Mouse (Mus musculus): ENCODE measurements at regions not wholly inside any gene's neighbourhood (a gene's known extent, or its start where the extent isn't known, plus 50 kb on each side); places are given as distances from the start of the nearest gene placed in this dataset.
A peak's percentile ranks its signal among the peaks of the same experiment; 100 is the strongest.
"Not testable (repeated sequence)": the region's sequence is repeated elsewhere in the genome, so short reads cannot be mapped to it uniquely, and the experiment has no call there.

- Histone ChIP-seq H3K27ac (no peak overlapping the region), H3K27me3 (replicated peaks) (no peaks in the 10 kb centered on the region), H3K4me1 (peaks cover 24% of the 10 kb centered on the region), H3K4me3 (no peak overlapping the region), H3K36me3 (no peaks in the 10 kb centered on the region), H3K9ac (no peak overlapping the region), H3K9me3 (replicated peaks) (no peaks in the 10 kb centered on the region), H3K4me2 (no peak overlapping the region)
- 75% methylated on average over 6 of the region's 6 CpGs for WGBS (ENCODE audit: insufficient replicate concordance)
- no peak for ATAC-seq
These were observed 50.7 kb upstream of the Rabgap1l start for GRCm38 (mm10) chr1:160843671-160844070.

GRCm38 (mm10) chr1:160844709-160845108 lies 51.7 kb upstream of the Rabgap1l start:
- 41% methylated on average over 4 of the region's 4 CpGs for WGBS (ENCODE audit: insufficient replicate concordance)
- H3K9me3 ChIP-seq (replicated peaks); H3K4me3 ChIP-seq; H3K36me3 ChIP-seq; H3K9ac ChIP-seq; H3K27me3 ChIP-seq (replicated peaks): not testable (repeated sequence)
- Histone ChIP-seq H3K27ac (peak overlapping the region; percentile 74), H3K4me1 (peaks cover 15% of the 10 kb centered on the region), H3K4me2 (peak overlapping the region; percentile 39)
- peak; percentile 87 for ATAC-seq

- H3K27me3 ChIP-seq (replicated peaks), result no peaks in the 10 kb centered on the region
- no peaks in the 10 kb centered on the region for H3K36me3 ChIP-seq
- 48% methylated on average over 1 of the region's 1 CpGs for WGBS (ENCODE audit: insufficient replicate concordance)
- no peak for ATAC-seq
- no peak overlapping the region for H3K4me3 ChIP-seq
- no peak overlapping the region for H3K4me2 ChIP-seq
- no peaks in the 10 kb centered on the region for H3K4me1 ChIP-seq
- H3K27ac ChIP-seq, result no peak overlapping the region
- no peaks in the 10 kb centered on the region for H3K9me3 ChIP-seq (replicated peaks)
- no peak overlapping the region for H3K9ac ChIP-seq
These were observed 55.5 kb upstream of the Rc3h1 start for GRCm38 (mm10) chr1:160850674-160851073.

GRCm38 (mm10) chr1:160854410-160854809 lies 51.8 kb upstream of the Rc3h1 start:
- Histone ChIP-seq H3K9me3 (replicated peaks) (no peaks in the 10 kb centered on the region), H3K4me1 (no peaks in the 10 kb centered on the region), H3K4me2 (no peak overlapping the region), H3K4me3 (no peak overlapping the region), H3K36me3 (no peaks in the 10 kb centered on the region), H3K27me3 (replicated peaks) (0 out of 2 replicates have a peak, but pooled peaks cover 5% of the 10 kb centered on the region), H3K9ac (no peak overlapping the region), H3K27ac (no peak overlapping the region)
- 68% methylated on average over 5 of the region's 5 CpGs for WGBS (ENCODE audit: insufficient replicate concordance)
- ATAC-seq, result no peak

- Histone ChIP-seq H3K27ac (no peak overlapping the region), H3K27me3 (replicated peaks) (0 out of 2 replicates have a peak, but pooled peaks cover 5% of the 10 kb centered on the region), H3K4me2 (no peak overlapping the region), H3K9ac (no peak overlapping the region), H3K4me3 (no peak overlapping the region), H3K9me3 (replicated peaks) (no peaks in the 10 kb centered on the region), H3K4me1 (no peaks in the 10 kb centered on the region), H3K36me3 (no peaks in the 10 kb centered on the region)
- no peak for ATAC-seq
- 65% methylated on average over 3 of the region's 3 CpGs for WGBS (ENCODE audit: insufficient replicate concordance)
These were observed 50.8 kb upstream of the Rc3h1 start for GRCm38 (mm10) chr1:160855411-160855810.

- WGBS (ENCODE audit: insufficient replicate concordance), result 72% methylated on average over 9 of the region's 9 CpGs
- Histone ChIP-seq H3K4me1 (no peaks in the 10 kb centered on the region), H3K27me3 (replicated peaks) (0 out of 2 replicates have a peak, but pooled peaks cover 5% of the 10 kb centered on the region), H3K9ac (no peak overlapping the region), H3K36me3 (no peaks in the 10 kb centered on the region), H3K4me2 (no peak overlapping the region), H3K9me3 (replicated peaks) (no peaks in the 10 kb centered on the region), H3K4me3 (no peak overlapping the region), H3K27ac (no peak overlapping the region)
- ATAC-seq, result no peak
These were observed 50.1 kb upstream of the Rc3h1 start for GRCm38 (mm10) chr1:160855926-160856620.
